Mouse (Mus musculus): ENCODE results near the gene Trabd.

Gene Trabd

DNA sequence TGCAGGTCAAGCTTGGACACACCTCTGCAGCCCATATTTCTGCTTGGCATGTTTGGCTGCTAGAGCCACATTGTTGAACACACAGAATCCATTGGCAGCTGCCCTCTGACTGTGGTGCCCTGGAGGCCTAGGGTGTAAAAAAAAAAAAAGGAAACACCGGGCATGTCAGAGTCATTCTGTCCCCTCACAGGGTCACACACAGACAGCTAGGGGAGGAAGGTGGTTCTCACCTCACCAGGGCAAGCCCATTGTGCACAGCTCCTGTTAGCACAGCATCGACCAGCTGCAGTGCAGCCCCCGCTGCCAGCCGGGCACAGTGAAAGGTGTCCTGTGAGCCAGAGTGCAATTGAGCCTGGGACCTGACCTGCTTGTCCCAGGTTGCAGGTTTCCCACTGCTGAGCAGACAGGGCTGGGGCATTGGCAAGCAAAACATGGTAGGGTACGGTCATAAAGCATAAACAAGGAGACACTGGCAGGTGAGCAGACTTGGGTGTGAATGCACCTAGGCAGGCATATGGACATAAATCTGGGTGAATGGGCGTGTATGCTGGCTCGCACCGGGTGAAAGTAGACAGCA lies 52.5 kb downstream of the Trabd start:
- no peak for DNase-seq (ENCODE audit: low spot score)

DNA sequence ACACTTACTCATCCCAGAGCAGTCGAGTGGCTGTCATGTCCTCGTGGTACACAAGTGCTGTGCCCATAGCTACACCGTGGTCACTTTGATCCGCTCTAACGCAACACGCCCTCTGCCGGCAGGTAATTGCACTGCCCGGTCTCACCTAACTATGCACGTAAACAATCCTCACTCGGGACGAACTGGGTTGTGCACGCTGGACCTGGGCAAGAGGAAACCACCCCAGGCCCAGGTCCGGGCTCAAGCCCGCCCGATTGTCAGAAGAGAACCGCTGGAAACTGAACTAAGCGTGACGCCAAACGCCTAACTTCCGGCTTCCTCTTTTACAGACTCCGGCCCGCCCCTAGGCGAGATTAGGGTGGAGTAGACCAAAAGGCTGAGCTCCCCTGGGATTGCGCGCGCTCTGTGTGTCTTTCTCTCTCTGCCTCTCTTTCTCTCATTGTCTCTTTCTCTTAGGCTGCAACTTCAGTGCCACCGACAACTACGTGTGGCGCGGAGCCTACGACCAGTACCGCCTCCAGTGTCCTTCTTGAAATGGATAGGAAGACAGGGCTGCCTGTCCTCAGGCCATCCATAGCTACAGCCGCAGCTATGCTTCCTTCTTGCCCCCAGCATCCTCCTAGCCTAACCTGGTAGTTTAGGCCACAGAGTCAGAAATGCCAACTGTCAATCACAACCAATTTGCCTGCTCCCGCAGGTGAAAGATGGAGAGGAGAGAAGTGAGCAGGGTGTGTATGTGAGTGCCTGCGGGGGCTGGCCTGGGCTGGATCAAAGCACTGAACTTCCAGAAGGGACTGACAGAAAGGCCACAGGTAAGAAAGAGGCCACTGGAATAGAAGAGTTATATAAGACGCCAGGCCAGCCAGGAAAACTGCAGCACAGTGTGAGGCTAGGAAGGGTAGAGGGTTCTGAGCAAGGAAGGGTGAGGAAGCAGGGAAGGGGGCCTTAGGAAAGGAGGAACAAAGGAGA lies 53.7 kb downstream of the Trabd start, which contains the start of gene Hdac10:
Hdac10 (minus strand) TSS at position 319 of the 969 bp plus-strand sequence.
- peak; percentile 63 for DNase-seq (ENCODE audit: low spot score)

DNA sequence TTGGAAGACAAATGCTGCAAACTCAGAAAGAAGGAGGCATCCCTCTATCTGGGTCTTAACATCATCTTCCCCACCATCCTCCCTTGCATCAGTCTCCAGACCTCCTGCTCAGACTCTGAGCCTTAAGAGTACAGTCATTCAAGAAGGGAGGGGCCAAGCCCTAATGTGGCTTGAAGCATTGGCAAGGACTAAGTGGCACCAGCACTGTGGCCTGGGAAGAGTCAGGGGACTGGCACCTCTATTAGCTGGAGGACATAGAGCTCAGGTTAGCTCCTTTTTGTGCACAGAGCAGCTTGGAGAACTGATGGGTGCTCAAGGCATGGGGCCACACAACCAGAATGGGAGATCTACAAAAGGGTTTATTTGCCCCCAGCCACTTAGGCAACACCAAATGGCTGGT lies 55.3 kb downstream of the Trabd start:
- DNase-seq (ENCODE audit: low spot score): no peak

GRCm38 (mm10) chr15:89131316-89131715 lies 56.4 kb downstream of the Trabd start:
- DNase-seq (ENCODE audit: low spot score): no peak
